Mouse (Mus musculus): ENCODE results near the gene Fam49a. TPM values are rescaled to one million over a fixed set of nuclear protein-coding genes. Genes with fewer than 3 reads are reported as not detected.
A peak's percentile ranks its signal among the peaks of the same experiment; 100 is the strongest.
"Not testable (repeated sequence)": the region's sequence is repeated elsewhere in the genome, so short reads cannot be mapped to it uniquely, and the experiment has no call there.

Fam49a gene
- total RNA-seq (2022), result 1 to 10 TPM; 6.3 to 8.3 (median 6.8) TPM

DNA sequence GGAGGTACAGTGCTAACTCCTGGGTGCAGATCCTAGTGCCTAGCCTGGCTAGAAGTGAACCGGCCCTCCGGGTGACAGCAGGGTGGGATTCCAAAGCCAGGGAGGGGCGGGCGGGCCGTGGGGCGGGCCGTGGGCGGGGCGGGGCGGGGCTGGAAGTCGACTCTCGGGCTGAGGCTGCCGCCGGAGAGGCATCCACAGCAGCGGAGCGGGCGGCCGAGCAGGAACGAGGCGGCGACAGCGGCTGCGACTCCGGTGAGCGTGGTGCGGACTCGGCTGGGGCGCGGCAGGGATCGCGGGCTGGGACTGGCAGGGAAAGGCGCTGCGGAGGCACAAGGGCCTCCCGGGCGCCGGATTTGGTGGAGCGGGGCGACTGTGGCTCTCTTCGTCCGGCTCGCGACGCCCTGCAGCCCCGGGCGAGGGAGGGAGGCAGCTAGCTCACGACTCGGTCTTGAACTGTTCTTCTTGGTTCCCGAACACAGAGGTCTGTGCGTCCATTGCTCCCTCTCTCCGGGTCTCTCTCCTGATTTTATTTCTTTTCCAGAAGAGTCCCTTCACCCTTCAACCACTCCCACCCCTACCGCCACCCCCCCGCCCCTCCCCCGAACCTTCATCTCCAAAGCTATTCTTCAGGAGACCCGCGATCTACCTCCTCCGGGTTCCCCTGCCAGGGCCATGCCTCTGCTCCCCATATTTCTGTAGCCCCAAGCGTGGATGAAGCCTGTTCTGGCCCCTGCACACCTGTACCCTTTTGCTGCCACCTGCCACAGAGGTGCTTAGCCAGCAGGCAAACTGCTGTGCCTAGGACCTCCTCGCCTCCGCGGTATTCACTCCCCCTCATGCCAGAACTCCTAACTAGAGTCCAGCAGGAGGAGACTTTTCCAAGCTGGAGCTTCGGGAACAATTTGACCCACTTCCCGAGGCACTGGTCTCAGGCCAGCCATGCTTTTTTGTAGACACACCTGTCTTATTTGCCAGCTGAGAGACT, at the start of gene Fam49a:
Gene Fam49a (plus strand): TSS at position 153 of the 985 bp plus-strand sequence.
- peak; percentile 60 for DNase-seq (ENCODE audit: low spot score)

DNA sequence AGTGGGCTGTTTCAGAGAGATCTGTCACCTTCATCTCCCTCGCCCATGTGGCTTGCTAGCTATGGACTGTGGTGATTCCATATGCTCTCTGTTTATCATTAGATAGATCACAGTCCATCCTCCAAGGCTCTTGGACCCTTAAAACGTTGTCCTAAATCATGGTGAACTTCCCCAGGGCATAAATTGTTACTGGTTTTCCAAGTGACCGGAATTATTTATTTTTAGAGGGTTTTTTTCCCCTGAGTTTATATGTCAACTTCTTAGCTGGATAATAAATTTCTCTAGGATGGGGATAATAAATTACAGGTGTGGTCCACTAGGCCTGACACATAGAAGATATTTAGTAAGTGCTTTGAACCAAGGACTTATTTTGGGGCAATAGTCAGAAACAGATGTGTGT, 48.4 kb upstream of the Fam49a start:
- DNase-seq (ENCODE audit: low spot score), result no peak

DNA sequence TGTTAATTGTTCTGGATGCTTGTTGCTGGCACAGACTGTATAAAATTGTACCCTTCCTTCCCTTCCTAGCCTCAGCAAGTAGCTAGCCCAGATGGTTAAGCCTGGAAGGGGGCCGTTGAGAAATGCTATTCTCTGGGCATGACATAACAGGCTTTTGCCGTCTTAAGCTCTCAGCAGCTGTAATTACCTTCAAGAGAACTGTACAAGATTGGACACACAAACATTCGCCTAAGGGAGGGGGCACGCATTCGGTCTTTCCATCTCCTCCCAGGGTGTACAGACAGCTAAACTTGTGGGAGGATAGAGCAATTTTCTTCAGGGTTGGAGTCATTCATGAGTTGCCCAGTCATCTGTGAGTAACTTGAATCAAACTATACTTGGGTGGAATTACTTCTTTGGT, 43.0 kb upstream of the Fam49a start:
- DNase-seq (ENCODE audit: low spot score), result no peak

- DNase-seq (ENCODE audit: low spot score), result no peak
These were observed 41.0 kb upstream of the Fam49a start for GRCm38 (mm10) chr12:12220755-12221496.

- peak; percentile 35 for DNase-seq (ENCODE audit: low spot score)
These were observed 39.2 kb upstream of the Fam49a start for GRCm38 (mm10) chr12:12222585-12223290.

- peak; percentile 50 for DNase-seq (ENCODE audit: low spot score)
These were observed 38.6 kb upstream of the Fam49a start for GRCm38 (mm10) chr12:12223336-12223735.

DNA sequence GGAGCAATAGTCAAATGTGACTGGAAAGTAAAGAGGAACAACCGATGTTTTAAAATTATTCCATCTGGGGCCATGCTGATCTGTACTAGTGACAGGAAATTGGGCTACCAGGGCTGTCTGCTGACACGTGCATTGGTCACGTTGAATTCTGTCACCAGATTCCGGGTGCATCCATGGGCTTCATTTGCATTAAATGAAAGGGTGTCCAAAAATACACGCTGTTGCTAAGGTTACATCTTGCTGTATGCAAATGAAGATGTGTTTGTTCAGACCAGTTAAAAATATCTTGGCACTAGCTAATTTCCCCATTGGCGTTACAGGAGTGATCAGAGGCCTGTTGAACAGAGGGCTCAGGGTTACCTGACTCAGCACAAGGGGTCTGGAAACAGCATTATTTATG, 36.2 kb upstream of the Fam49a start:
- no peak for DNase-seq (ENCODE audit: low spot score)

DNA sequence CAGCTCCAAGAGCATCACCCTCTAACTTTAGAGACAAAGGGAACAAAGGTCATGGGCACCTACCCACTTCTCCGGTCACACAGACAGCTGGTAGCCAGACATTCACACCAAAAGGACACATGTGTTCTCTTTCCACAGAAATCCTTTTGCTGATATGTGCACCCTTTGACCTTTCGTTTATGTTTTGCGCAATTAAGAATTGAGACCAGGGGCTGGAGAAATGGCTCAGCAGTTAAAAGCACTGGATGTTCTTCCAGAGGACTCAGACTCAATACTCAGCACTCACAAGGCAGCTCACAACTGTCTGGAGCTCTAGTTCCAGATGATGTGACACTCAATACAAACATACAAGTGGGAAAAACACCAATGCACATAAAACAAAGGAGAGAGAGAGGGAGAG, 34.3 kb upstream of the Fam49a start:
- DNase-seq (ENCODE audit: low spot score), result no peak

- peak; percentile 28 for DNase-seq (ENCODE audit: low spot score)
These were observed 31.8 kb upstream of the Fam49a start for GRCm38 (mm10) chr12:12230031-12230557.

DNA sequence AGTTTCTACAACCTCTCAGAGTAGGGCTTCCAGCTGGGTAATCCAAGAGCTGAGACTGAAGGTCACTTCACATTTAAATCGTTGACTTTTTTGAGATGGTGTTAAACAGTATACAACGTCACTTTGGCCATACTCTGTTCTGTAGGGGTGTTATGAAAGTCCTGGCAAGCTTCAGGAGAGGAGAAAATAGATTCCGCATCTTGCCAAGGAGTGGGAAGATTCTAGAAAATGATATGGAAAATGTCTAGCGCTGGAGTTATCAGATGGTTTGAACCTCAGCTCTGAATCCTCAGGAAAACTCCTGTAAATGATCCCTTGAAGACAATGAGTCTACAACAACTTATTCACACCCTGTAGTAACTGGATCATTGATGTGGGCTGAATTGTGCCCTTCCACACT, 29.8 kb upstream of the Fam49a start:
- DNase-seq (ENCODE audit: low spot score), result no peak

- DNase-seq (ENCODE audit: low spot score), result no peak
These were observed 25.0 kb upstream of the Fam49a start for GRCm38 (mm10) chr12:12236978-12237377.

- no peak for DNase-seq (ENCODE audit: low spot score)
These were observed 22.4 kb upstream of the Fam49a start for GRCm38 (mm10) chr12:12239502-12239901.

DNA sequence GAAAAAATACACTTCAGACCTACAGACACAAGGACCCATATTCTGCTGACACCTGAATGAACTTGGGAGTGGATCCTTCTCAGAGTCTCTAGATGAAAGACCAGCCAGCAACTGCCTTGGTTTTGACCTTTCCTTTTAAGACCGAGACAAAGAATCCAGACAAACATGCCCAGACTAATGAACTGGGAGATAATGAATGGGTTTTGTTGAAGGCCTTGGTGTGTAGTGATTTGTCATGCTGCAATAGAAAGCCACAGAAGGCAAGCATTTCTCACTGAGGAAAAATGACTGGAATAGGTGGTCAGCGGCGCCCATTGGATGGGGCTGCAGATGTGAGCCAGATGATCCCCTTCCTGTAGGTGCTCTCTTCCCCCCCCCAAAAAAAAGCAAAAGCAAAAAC, 18.8 kb upstream of the Fam49a start:
- DNase-seq (ENCODE audit: low spot score), result no peak

DNA sequence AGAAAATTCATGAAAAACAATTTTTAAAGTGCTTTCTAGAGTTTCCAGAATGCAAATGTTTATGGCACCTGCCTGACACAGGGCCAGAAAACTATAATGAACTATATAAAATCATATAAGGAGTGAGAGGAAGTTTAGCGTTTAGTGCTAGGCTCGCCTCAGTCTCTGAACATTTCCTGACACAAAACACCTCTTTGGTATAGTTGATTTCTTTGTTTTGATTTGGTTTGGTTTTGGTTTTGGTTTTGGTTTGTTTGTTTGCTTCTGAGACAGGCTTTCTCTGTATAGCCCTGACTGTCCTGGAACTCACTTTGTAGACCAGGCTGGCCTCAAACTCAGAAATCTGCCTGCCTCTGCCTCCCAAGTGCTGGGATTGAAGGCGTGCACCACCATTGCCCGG, 14.9 kb upstream of the Fam49a start:
- not testable (repeated sequence) for DNase-seq (ENCODE audit: low spot score)

- peak; percentile 24 for DNase-seq (ENCODE audit: low spot score)
These were observed 12.4 kb upstream of the Fam49a start for GRCm38 (mm10) chr12:12249521-12249920.

- DNase-seq (ENCODE audit: low spot score), result no peak
These were observed 8.4 kb upstream of the Fam49a start for GRCm38 (mm10) chr12:12253526-12253925.

GRCm38 (mm10) chr12:12254139-12254538, 7.8 kb upstream of the Fam49a start:
- no peak for DNase-seq (ENCODE audit: low spot score)

DNA sequence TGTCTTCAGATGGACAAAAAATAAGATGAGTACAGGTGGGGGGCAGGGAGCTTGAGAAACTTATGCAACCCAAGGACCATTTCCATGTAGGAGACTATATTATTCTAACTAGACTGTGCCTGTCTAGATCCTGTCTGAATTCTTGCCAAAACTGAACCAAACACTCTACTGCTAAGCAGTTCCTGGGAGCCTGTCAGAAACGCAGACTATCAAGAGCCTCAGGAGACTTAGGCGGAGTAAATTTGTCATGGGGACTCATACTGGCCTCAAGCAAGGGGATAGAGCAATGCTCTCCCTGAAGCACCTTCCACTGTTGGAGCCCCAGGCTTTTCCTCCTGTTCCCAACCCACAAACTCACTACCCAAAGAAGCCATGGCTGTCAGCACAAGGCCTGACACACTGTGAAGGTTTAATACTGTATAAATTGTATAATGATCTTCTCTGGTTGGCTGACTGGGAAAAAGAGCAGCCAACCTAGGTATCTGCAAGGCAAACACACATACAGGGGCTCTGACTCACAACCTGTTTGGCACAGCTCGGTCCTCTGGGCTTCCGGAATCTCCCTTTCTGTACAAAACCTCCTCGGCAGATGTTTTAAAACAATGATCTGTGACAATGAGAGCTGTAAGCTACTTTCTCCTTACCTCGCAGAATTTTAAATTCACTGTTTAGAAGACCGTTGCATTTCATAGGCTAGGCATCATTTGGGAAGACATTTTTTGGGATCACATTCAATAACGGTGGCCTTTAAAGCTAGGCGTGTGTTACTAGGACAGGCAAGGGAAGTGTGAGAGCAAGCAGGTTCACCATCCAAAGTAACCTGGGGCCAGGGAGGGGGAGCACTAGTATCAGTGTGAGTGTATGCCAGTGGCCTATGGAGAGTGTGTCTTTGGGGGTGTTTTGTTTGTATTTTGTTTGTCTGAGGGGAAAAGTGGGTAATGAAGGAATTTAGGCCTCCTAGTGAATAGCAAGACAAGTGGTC, 669 bp upstream of the Fam49a start:
- DNase-seq (ENCODE audit: low spot score), result no peak

- no peak for DNase-seq (ENCODE audit: low spot score)
These were observed 1.4 kb downstream of the Fam49a start for GRCm38 (mm10) chr12:12263371-12263791.

DNA sequence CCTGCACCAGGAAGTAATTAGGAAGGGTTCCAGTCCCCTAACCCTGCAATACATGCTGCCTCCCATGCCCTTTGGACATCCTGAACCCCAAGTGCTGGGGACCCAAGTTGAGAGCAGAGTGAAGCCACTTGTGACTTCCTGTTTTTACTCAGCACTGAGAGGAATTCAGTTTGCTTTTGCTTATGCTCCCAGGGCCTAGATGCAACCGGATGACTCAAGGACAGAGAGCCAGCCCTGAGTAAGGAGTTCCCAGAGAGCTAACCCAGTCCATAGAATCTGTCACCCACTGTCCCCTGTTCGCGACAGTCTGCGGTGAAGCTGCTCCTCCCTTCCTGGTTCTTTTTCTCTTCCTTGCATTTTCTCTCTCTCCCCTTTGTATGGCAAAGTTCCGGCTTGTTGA, 2.2 kb downstream of the Fam49a start:
- DNase-seq (ENCODE audit: low spot score), result no peak
